Mouse (Mus musculus) heart, embryonic 16.5 days (tissue): ENCODE data around the gene Golga4. TPM values are rescaled to one million over a fixed set of nuclear protein-coding genes. Genes with fewer than 3 reads are reported as not detected.
A peak's percentile ranks its signal among the peaks of the same experiment; 100 is the strongest.

ENCODE experiments used
- ATAC-seq: fragments of 200-750 bp; cut with Nextera tagmentation; replicated peaks from 2 replicates; pipeline ENCODE4 v1.8.0; 2017; ENCODE audit warnings: moderate number of reproducible peaks; ENCODE audit not compliant: insufficient read depth, low FRiP score; ENCODE audit errors: extremely low read depth
- H3K27ac ChIP-seq: fragments of 300-500 bp; sonication (generic); 2 replicates; pipeline ENCODE4 v1.5.1; 2014; ENCODE audit warnings: mild to moderate bottlenecking, low read length, control low read depth, moderate library complexity
- H3K27me3 ChIP-seq: fragments of 300-500 bp; sonication (generic); 2 replicates; pipeline ENCODE4 v1.6.1; 2014; ENCODE audit warnings: low read length, mixed read lengths; ENCODE audit not compliant: control insufficient read depth, insufficient read depth
- H3K36me3 ChIP-seq: fragments of 300-500 bp; sonication (generic); 2 replicates; pipeline ENCODE4 v1.6.1; 2014; ENCODE audit not compliant: control insufficient read depth, insufficient read depth
- H3K4me1 ChIP-seq: fragments of 300-500 bp; sonication (generic); 2 replicates; pipeline ENCODE4 v1.6.1; 2014; ENCODE audit warnings: low read length, mixed read lengths; ENCODE audit not compliant: control insufficient read depth, insufficient read depth
- H3K4me2 ChIP-seq: fragments of 300-500 bp; sonication (generic); 2 replicates; pipeline ENCODE4 v1.6.1; 2014; ENCODE audit warnings: low read depth, mild to moderate bottlenecking, control low read depth, low read length
- H3K4me3 ChIP-seq: fragments of 300-500 bp; sonication (generic); 2 replicates; pipeline ENCODE4 v1.5.1; 2014; ENCODE audit warnings: mild to moderate bottlenecking, control low read depth, low read length
- H3K9ac ChIP-seq: fragments of 300-500 bp; sonication (generic); 2 replicates; pipeline ENCODE4 v1.6.1; 2014; ENCODE audit warnings: low read length, control low read depth
- H3K9me3 ChIP-seq: fragments of 300-500 bp; sonication (generic); replicated peaks from 2 replicates; pipeline ENCODE4 v1.6.1; 2016; ENCODE audit warnings: low read length; ENCODE audit not compliant: control insufficient read depth
- WGBS: fragments of 180-500 bp; shearing (Covaris S2); extraction: QIAGEN DNeasy Blood & Tissue Kit; methylation state at CpG from one replicate; pipeline ENCODE4 v1.1.7; 2014; 5-methylcytosine and 5-hydroxymethylcytosine counted together
- polyA plus RNA-seq: library from polyadenylated mRNA; unstranded; fragments of >200 nt; fragmentation: Nextera tagmentation; extraction: Ambion mirVana; gene quantifications from 2 replicates; pipeline ENCODE4 v1.2.1, GENCODE M21; 2015

Gene Golga4
- polyA plus RNA-seq, 1 experiment from 2014 or later, result 54.6 TPM

DNA sequence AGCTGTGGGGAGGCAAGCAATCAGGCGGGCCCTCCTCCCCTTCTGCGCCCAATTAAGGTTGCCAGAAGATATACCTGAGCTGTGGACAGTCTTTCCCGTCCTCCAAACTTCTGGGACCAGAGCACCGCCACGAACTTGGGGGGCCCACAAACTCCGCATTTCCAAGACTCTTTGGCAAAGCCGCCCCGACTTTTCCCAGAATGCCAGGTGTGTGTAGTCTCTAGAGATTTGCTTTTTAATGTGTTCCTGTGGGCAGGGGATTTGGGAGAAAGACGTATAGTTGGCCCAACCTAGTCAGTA is 19.0 kb upstream of the Golga4 start:
- no peak overlapping the region for H3K4me2 ChIP-seq
- 0 out of 2 replicates have a peak, but pooled peaks cover 10% of the 10 kb centered on the region for H3K4me1 ChIP-seq
- 5% methylated on average over 9 of the region's 9 CpGs for WGBS
- H3K9ac ChIP-seq, result no peak overlapping the region
- no peak overlapping the region for H3K4me3 ChIP-seq
- no peaks in the 10 kb centered on the region for H3K36me3 ChIP-seq
- peaks cover 51% of the 10 kb centered on the region for H3K27me3 ChIP-seq
- ATAC-seq, result no peak
- no peaks in the 10 kb centered on the region for H3K9me3 ChIP-seq
- no peak overlapping the region for H3K27ac ChIP-seq

DNA sequence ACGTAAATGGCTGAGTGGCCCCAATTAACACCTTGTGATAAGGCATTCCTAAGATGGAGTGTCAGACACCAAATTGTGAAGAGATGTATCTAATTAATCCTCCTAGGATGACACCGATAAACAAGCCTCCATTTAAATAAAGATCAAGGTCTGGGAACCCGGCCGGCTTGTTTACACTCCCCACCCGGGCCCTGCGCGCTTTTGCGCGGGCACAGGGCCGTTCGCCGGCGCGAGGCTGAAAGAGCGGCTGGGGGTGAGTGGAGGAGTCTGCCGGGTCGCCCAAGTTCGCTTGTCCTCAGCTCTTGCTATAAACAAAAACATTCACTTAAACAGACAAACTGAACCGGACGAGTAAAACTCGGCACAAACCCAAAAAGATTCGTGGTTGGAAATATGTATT is 18.4 kb upstream of the Golga4 start:
- H3K36me3 ChIP-seq, result no peaks in the 10 kb centered on the region
- H3K27me3 ChIP-seq, result peaks cover 46% of the 10 kb centered on the region
- H3K9me3 ChIP-seq, result no peaks in the 10 kb centered on the region
- H3K9ac ChIP-seq, result peak overlapping the region; percentile 2; the same call in 1 of the 2 replicates
- no peak for ATAC-seq
- 3% methylated on average over 22 of the region's 22 CpGs for WGBS
- H3K4me2 ChIP-seq, result peak overlapping the region; percentile 84
- H3K4me3 ChIP-seq, result peak overlapping the region; percentile 55
- no peak overlapping the region for H3K27ac ChIP-seq
- H3K4me1 ChIP-seq, result 0 out of 2 replicates have a peak, but pooled peaks cover 10% of the 10 kb centered on the region

DNA sequence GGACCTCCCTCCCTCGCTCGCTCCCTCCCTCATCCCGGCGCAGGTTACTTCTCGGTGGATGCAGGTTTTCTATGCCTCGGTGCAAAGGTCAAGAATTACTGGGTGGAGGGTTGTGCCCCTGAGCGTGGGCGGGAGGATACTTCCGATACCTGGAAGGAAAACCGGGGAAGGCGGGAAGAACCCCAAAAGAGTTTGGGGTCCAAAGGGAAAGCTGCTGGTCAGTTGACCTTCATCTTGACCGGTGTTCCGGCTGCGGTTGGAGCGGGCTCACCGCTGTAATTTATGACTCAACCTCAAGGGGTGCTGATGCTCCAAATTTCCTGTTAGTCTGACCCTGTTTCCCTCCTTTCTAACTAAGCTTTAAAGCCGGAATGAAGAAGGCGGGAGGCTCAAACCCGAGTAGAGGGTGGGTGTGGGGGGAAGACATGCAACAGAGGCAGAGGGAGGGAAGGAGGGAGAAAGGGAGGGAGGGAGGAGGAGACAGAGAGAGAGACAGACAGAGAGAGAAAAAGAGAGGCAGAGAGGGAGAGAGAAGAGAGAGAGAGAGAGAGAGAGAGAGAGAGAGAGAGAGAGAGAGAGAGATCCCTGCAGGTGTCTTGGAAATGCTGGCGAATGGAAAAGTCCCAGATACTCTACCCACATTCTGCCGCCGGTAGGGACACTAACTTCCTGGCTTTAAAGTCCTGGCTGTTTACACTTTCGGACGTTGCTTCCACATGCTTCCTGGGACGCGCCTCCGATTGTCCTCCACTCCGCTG is 17.8 kb upstream of the Golga4 start:
- H3K36me3 ChIP-seq, result no peaks in the 10 kb centered on the region
- H3K9me3 ChIP-seq, result no peaks in the 10 kb centered on the region
- no peak overlapping the region for H3K27ac ChIP-seq
- H3K9ac ChIP-seq, result peak overlapping the region; percentile 2
- ATAC-seq, result peak; percentile 43; the same call in 1 of the 2 replicates
- WGBS, result under 1% methylated on average over 28 of the region's 28 CpGs
- H3K4me2 ChIP-seq, result peak overlapping the region; percentile 84
- H3K4me3 ChIP-seq, result peak overlapping the region; percentile 55
- H3K27me3 ChIP-seq, result peaks cover 40% of the 10 kb centered on the region
- H3K4me1 ChIP-seq, result 0 out of 2 replicates have a peak, but pooled peaks cover 10% of the 10 kb centered on the region

DNA sequence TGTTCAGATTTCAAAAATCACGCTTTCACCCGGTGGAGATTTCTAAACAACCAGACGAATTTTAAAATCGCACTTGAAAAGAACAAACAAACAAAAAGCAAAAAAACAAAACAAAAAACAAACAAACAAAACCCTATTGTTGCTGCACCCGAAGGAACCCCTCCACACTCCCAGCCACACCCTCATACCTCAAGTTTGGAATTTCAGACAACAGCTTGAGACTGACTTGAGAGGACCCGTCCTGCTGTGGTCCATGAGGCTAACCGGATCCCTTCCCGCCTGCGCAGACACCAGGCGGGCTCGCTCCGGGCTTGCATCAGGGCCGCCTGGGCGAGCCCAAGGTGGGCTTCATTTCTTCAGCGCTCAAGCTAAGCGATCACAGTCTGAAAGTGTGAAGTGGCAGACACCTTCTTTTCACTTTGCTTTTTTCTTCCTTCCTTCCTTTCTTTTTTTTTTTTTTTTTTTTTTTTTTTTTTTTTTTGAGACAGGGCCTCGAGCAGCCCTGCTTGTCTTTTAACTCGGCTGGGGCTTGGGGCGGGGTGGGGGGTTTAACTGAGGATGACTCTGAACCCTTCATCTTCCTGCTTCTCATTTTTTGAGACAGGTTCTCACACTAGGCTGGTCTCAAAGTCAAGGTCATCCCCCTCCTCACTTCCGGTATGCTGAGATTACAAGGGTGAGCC is 17.0 kb upstream of the Golga4 start:
- no peak; the same call in 1 of the 2 replicates for ATAC-seq
- Histone ChIP-seq H3K9me3 (no peaks in the 10 kb centered on the region; the same call in 1 of the 2 replicates), H3K4me3 (peak overlapping the region; percentile 55), H3K27me3 (peaks cover 37% of the 10 kb centered on the region), H3K4me1 (0 out of 2 replicates have a peak, but pooled peaks cover 10% of the 10 kb centered on the region), H3K27ac (no peak overlapping the region), H3K4me2 (peak overlapping the region; percentile 84), H3K9ac (peak overlapping the region; percentile 2), H3K36me3 (no peaks in the 10 kb centered on the region)
- 1% methylated on average over 20 of the region's 20 CpGs for WGBS

DNA sequence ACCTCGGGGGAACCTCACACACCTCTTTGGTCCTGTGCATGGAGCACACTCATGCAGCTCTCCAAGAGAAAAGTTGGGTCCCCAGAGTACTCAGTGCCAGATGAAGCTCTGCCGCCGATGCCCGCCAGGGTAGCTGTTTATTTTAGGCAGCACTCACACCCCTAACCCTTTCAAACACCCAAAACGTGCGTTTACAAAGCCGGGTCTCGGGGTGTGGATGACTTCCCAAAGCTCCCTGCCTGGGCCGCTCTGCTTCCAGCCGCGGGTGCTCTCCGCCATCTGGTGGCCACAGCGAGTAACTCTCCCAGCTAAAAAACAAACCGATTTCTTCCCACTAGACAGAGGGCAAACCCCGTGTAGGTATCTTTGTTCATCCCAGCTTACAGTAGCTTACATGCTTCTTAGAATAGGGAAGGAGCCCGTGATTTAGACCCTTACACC is 16.5 kb upstream of the Golga4 start:
- ATAC-seq, result peak; percentile 75
- WGBS, result under 1% methylated on average over 16 of the region's 16 CpGs
- Histone ChIP-seq H3K27me3 (peaks cover 33% of the 10 kb centered on the region), H3K36me3 (no peaks in the 10 kb centered on the region), H3K9me3 (peaks cover 4% of the 10 kb centered on the region; the same call in 1 of the 2 replicates), H3K9ac (no peak overlapping the region), H3K4me3 (peak overlapping the region; percentile 55), H3K27ac (no peak overlapping the region), H3K4me1 (0 out of 2 replicates have a peak, but pooled peaks cover 10% of the 10 kb centered on the region), H3K4me2 (peak overlapping the region; percentile 84)

GRCm38 (mm10) chr9:118491195-118491594 is 14.9 kb upstream of the Golga4 start:
- 78% methylated on average over 4 of the region's 4 CpGs for WGBS

DNA sequence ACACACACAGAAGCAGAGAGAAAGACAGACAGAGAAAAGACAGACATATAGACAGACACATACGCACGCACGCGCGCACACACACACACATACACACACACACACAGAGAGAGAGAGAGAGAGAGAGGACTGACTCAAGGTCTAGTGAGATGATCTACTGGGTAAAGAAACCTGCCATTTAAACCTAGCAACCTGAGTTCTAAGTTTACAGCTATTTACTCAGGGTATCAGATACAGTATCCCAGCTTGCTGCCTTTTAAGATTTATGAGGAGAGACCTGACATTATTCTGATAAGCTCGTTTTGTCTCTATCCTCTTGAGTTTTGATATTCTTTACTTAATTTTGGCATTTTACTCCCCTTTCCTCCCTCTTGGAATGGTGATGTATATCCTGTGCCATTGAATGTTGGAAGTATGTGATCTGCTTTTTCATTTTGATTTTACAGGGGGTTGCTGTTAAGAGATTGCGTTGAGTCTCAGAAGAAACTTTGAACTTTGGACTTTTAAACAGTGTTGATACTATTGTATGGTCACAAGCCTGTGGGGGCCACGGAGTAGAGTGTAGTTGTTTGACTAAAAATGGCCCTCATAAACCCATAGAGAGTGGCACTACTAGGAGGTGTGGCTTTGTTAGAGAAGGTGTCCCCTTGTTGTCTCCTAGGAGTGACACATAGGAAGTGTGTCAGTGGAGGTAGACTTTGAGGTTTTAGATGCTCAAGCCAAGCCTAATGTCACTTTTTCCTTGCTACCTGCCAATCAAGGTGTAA is 13.0 kb upstream of the Golga4 start:
- Histone ChIP-seq H3K36me3 (no peaks in the 10 kb centered on the region), H3K4me3 (no peak overlapping the region), H3K4me1 (0 out of 2 replicates have a peak, but pooled peaks cover 8% of the 10 kb centered on the region), H3K27me3 (peaks cover 6% of the 10 kb centered on the region; the same call in 1 of the 2 replicates), H3K9me3 (peaks cover 4% of the 10 kb centered on the region; the same call in 1 of the 2 replicates), H3K4me2 (no peak overlapping the region), H3K27ac (no peak overlapping the region), H3K9ac (no peak overlapping the region)
- ATAC-seq, result no peak
- 82% methylated on average over 8 of the region's 8 CpGs for WGBS

More at GRCm38 (mm10) chr9:118491195-118491594, 14.9 kb upstream of the Golga4 start:
- Histone ChIP-seq H3K9me3 (peaks cover 4% of the 10 kb centered on the region; the same call in 1 of the 2 replicates), H3K4me2 (no peak overlapping the region), H3K27ac (no peak overlapping the region), H3K9ac (no peak overlapping the region), H3K27me3 (peaks cover 19% of the 10 kb centered on the region), H3K36me3 (no peaks in the 10 kb centered on the region), H3K4me3 (no peak overlapping the region), H3K4me1 (0 out of 2 replicates have a peak, but pooled peaks cover 10% of the 10 kb centered on the region)
- no peak for ATAC-seq

- no peak overlapping the region for H3K4me2 ChIP-seq
- WGBS, result 94% methylated on average over 5 of the region's 5 CpGs
- H3K4me1 ChIP-seq, result 0 out of 2 replicates have a peak, but pooled peaks cover 3% of the 10 kb centered on the region
- no peaks in the 10 kb centered on the region for H3K36me3 ChIP-seq
- no peak overlapping the region for H3K9ac ChIP-seq
- no peak for ATAC-seq
- H3K4me3 ChIP-seq, result no peak overlapping the region
- no peak overlapping the region for H3K27ac ChIP-seq
- H3K9me3 ChIP-seq, result peaks cover 4% of the 10 kb centered on the region; the same call in 1 of the 2 replicates
- H3K27me3 ChIP-seq, result 0 out of 2 replicates have a peak, but pooled peaks cover 3% of the 10 kb centered on the region
These were observed 12.0 kb upstream of the Golga4 start for GRCm38 (mm10) chr9:118494106-118494505.
